In genomic region chr19:6076564-6077393, GRCm38 (mm10) we compare ENCODE assay signal across 8 mouse cellular contexts. TPM values are rescaled to one million over a fixed set of nuclear protein-coding genes. Genes with fewer than 3 reads are reported as not detected.
DNase-seq lines count a peak whose midpoint lies in the region; ATAC-seq lines count a peak whose summit lies in the region.

Vps51 (minus strand) TSS chr19:6077231.

- no peaks in the 10 kb centered on the region for H3K9me3 ChIP-seq in intestine, embryonic 15.5 days

- H3K27me3 ChIP-seq in intestine, embryonic 15.5 days (replicated peaks), result no peaks in the 10 kb centered on the region

- DNase-seq in adrenal gland, adult 8-10 months, result peak; percentile 80
- peak; percentile 81 for DNase-seq in embryo, embryonic 11.5 days (ENCODE audit: low read depth, low spot score)
- peak; percentile 70 to 81 for DNase-seq in gastrocnemius, postnatal 36 days
- peak; percentile 87 to 94 for DNase-seq in left cerebral cortex, postnatal 25 days (ENCODE audit: low spot score in 2 of 2)
- DNase-seq in mesoderm, embryonic 11.5 days (ENCODE audit: low read depth, low spot score), result peak; percentile 86
- DNase-seq in right cerebral cortex, postnatal 25 days, result peak; percentile 86
- DNase-seq in urinary bladder, postnatal 36 days (ENCODE audit: low spot score in 2 of 2), result peak; percentile 82 to 84

- peak; percentile 93 for ATAC-seq in intestine, embryonic 15.5 days

- peak within 1 kb of the TSS; percentile 84 for H3K4me2 ChIP-seq in intestine, embryonic 15.5 days (replicated peaks)

- H3K27ac ChIP-seq in intestine, embryonic 15.5 days, result peak within 1 kb of the TSS; percentile 89

- peak within 1 kb of the TSS; percentile 81 for H3K9ac ChIP-seq in intestine, embryonic 15.5 days

- WGBS in intestine, embryonic 15.5 days, result 1% methylated on average over 33 of the region's 33 CpGs

- intact Hi-C loops in gastrocnemius, postnatal 36 days (cut with DNase I), result no loop called here
- intact Hi-C loops in left cerebral cortex, postnatal 25 days (cut with DNase I), result no loop called here

- peaks cover 14% of the 10 kb centered on the region for H3K36me3 ChIP-seq in intestine, embryonic 15.5 days

- H3K4me1 ChIP-seq in intestine, embryonic 15.5 days (replicated peaks), result peaks cover 9% of the 10 kb centered on the region

- H3K4me3 ChIP-seq in intestine, embryonic 15.5 days (replicated peaks), result peak within 1 kb of the TSS; percentile 85

RNA-seq across cellular contexts. Expression of gene Vps51, which starts in this region (rescaled TPM):
- total RNA-seq in adrenal gland, adult 8-10 months (2022), result 10 to 100 TPM; 66.2 to 92.3 (median 81.3) TPM
- 10 to 100 TPM; 15.7 to 19.3 TPM for total RNA-seq in gastrocnemius, postnatal 36 days (2021)
- 61.2 and 64.5 TPM in 2 replicates for polyA plus RNA-seq in intestine, embryonic 15.5 days (2015; fragmentation: Nextera tagmentation; extraction: Ambion mirVana)
- total RNA-seq in left cerebral cortex, postnatal 25 days (2021), result 10 to 100 TPM; 71.9 to 77.6 TPM

Comparison
In these comparisons a context has a peak if more than half of its experiments do, and no peak if none do; other contexts are left out.
1. Peak in every context shown above with its lines: DNase-seq, ATAC-seq, H3K4me3 ChIP-seq and H3K27ac ChIP-seq.